Mouse (Mus musculus) right cerebral cortex, postnatal 10 days (tissue): Measurements from ENCODE around the gene Kcna7.
A peak's percentile ranks its signal among the peaks of the same experiment; 100 is the strongest.

Experiments used
- DNase-seq, 2 experiments: peaks; one replicate each; pipeline ENCODE4 v3.0.0; 2021; ENCODE audit warnings: low spot score in 2 of 2

The Kcna7 gene

DNA sequence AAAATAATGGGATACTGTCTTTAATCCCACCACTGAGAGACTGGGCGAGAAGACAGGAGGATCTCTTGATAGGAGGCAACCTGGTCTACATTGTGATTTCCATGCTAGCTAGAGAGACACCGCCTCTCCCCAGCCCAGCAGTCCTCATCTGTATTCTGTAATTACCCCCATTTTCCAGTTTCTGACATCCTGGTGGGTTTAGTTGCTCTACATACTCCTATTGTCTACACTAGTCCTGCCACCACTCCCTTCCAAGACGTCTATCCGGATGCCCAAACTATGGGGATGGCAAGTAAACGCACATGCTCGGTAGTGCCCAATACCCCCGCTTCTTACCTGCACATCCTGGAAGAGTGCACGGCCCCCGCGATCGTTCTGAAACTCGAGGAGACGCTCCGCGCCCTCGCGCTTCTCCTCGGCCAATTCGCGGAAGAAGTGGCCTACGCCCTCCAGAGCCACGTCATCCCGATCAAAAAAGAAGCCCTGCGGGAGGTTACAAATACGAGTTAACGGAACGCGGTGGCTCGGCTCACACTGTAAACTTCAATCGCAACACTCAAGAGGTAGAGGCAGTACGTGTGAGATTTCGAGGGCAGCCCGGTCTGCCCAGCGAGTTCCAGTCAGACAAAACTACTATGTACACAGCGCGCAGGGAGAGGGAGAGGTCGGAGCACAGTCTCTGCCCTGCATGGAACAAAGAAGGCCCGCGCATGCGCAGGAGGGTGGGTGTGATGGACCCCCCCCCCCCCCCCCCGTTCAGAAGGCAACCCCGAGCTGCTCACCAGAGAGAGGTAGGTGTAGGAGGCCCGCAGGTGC is 53.5 kb downstream of the Kcna7 start:
- DNase-seq, result peak; percentile 86 to 89
